Mouse (Mus musculus) neural tube, embryonic 14.5 days (tissue): Measurements from ENCODE around the gene Dcp1a. TPM values are rescaled to one million over a fixed set of nuclear protein-coding genes. Genes with fewer than 3 reads are reported as not detected.

Experiments
- ATAC-seq: fragments of 200-750 bp; cut with Nextera tagmentation; 2 replicates; pipeline ENCODE4 v1.8.0; 2017; ENCODE audit warnings: low read depth, mild to moderate bottlenecking, moderate TSS enrichment, moderate library complexity
- H3K27ac ChIP-seq: fragments of 300-500 bp; sonication (generic); 2 replicates; pipeline ENCODE4 v1.5.1; 2014; ENCODE audit warnings: low read depth, mild to moderate bottlenecking, control low read depth, low read length, moderate library complexity, mixed read lengths
- H3K27me3 ChIP-seq: fragments of 300-500 bp; sonication (generic); 2 replicates; pipeline ENCODE4 v1.6.1; 2014; ENCODE audit warnings: low read length; ENCODE audit not compliant: control insufficient read depth, insufficient read depth
- H3K36me3 ChIP-seq: fragments of 300-500 bp; sonication (generic); 2 replicates; pipeline ENCODE4 v1.6.1; 2014; ENCODE audit warnings: low read length, mixed read lengths; ENCODE audit not compliant: control insufficient read depth, insufficient read depth
- H3K4me1 ChIP-seq: fragments of 300-500 bp; sonication (generic); 2 replicates; pipeline ENCODE4 v1.6.1; 2014; ENCODE audit warnings: low read length; ENCODE audit not compliant: control insufficient read depth, insufficient read depth
- H3K4me2 ChIP-seq: fragments of 300-500 bp; sonication (generic); 2 replicates; pipeline ENCODE4 v1.6.1; 2014; ENCODE audit warnings: mild to moderate bottlenecking, low read depth, low read length, control low read depth
- H3K4me3 ChIP-seq: fragments of 300-500 bp; sonication (generic); 2 replicates; pipeline ENCODE4 v1.5.1; 2014; ENCODE audit warnings: low read depth, low read length, control low read depth, mixed read lengths
- H3K9ac ChIP-seq: fragments of 300-500 bp; sonication (generic); replicated peaks from 2 replicates; pipeline ENCODE4 v1.6.1; 2014; ENCODE audit warnings: low read depth, mild to moderate bottlenecking, control low read depth, low read length, mixed read lengths
- H3K9me3 ChIP-seq: fragments of 300-500 bp; sonication (generic); 2 replicates; pipeline ENCODE4 v1.6.1; 2016; ENCODE audit warnings: low read length; ENCODE audit not compliant: control insufficient read depth
- whole genome bisulfite sequencing: fragments of 180-500 bp; shearing (Covaris S2); extraction: QIAGEN DNeasy Blood & Tissue Kit; methylation state at CpG from one replicate; pipeline ENCODE4 v1.1.7; 2014; 5-methylcytosine and 5-hydroxymethylcytosine counted together
- polyA plus RNA-seq: library from polyadenylated mRNA; unstranded; fragments of >200 nt; fragmentation: Nextera tagmentation; extraction: Ambion mirVana; gene quantifications from 2 replicates; pipeline ENCODE4 v1.2.1, GENCODE M21; 2014

Gene Dcp1a
- polyA plus RNA-seq, 1 experiment from 2014 or later = 22.1 TPM

DNA sequence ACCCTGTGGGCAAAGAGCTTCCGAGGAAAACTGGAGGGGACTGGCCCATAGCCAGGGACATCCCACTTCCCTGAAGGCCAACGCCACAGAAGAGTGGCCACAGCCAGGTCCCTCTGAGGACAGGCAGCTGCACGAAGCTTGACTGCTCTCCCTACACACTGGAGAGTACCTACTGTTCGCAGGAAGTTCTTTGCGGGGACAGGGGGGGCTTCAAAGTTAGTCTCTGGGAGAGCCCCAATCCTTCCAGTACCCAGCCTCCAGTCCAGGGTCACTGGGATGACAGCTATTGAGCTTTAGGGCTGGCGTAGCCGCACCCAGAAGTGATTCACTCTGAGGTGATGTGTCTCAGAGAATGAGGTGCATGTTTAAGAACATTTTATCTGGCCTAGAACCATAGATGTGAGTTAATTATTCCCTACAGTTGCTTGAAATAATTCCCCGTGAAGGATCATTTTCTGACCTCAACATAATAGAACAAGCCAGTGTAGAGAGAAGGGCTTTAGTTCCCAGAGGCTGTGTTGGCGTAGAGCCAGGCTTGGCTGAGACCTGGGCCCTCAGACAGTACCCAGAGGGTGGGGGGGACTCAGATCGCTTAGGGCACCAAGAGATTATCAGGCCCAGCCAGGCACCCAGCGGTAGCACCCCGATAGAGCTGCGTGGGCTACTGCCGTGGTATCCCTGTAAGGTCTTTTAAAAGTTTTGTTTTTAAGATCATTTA, 82.3 kb downstream of the Dcp1a start:
- 0 out of 2 replicates have a peak, but pooled peaks cover 5% of the 10 kb centered on the region for H3K4me1 ChIP-seq
- no peak overlapping the region for H3K4me2 ChIP-seq
- H3K27me3 ChIP-seq = no peaks in the 10 kb centered on the region
- H3K9ac ChIP-seq = no peak overlapping the region
- no peak overlapping the region for H3K27ac ChIP-seq
- WGBS = 66% methylated on average over 14 of the region's 14 CpGs
- peaks cover 30% of the 10 kb centered on the region for H3K36me3 ChIP-seq
- no peak overlapping the region for H3K4me3 ChIP-seq
- H3K9me3 ChIP-seq = no peaks in the 10 kb centered on the region
- peak; percentile 76; the same call in 1 of the 2 replicates for ATAC-seq

- peaks cover 38% of the 10 kb centered on the region for H3K36me3 ChIP-seq
- H3K27ac ChIP-seq = no peak overlapping the region
- 0 out of 2 replicates have a peak, but pooled peaks cover 5% of the 10 kb centered on the region for H3K4me1 ChIP-seq
- no peak overlapping the region for H3K4me2 ChIP-seq
- H3K9me3 ChIP-seq = no peaks in the 10 kb centered on the region
- no peak overlapping the region for H3K9ac ChIP-seq
- H3K27me3 ChIP-seq = no peaks in the 10 kb centered on the region
- no peak for ATAC-seq
- H3K4me3 ChIP-seq = no peak overlapping the region
These were observed 83.0 kb downstream of the Dcp1a start for GRCm38 (mm10) chr14:30562343-30562742.

- Histone ChIP-seq H3K4me2 (no peak overlapping the region), H3K27ac (no peak overlapping the region), H3K9me3 (no peaks in the 10 kb centered on the region), H3K36me3 (peaks cover 42% of the 10 kb centered on the region), H3K9ac (no peak overlapping the region), H3K4me1 (0 out of 2 replicates have a peak, but pooled peaks cover 5% of the 10 kb centered on the region), H3K27me3 (no peaks in the 10 kb centered on the region), H3K4me3 (no peak overlapping the region)
- WGBS = 92% methylated on average over 2 of the region's 2 CpGs
- no peak for ATAC-seq
These were observed 85.1 kb downstream of the Dcp1a start for GRCm38 (mm10) chr14:30564451-30564850.

DNA sequence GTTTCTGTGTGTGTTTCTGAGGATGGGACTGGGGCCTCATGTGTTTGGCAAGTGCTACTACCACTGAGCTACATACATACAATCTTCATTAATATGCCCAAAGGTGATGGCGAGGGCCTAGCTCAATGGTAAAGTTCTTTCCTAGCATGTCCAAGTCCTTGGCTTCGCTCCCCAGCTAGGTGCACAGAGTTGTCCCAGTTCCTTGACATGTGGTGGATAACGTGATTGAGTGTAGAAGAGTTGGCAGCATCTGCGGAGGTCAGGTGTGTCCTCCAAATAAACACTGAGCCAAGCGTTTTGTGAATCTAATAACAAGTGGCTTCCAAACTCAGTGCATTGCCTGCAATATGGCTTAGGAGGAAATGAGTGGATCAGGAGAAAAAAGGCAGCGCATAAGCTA, 87.0 kb downstream of the Dcp1a start:
- Histone ChIP-seq H3K4me2 (no peak overlapping the region), H3K36me3 (peaks cover 34% of the 10 kb centered on the region), H3K4me1 (0 out of 2 replicates have a peak, but pooled peaks cover 2% of the 10 kb centered on the region), H3K4me3 (no peak overlapping the region), H3K27me3 (no peaks in the 10 kb centered on the region), H3K9ac (no peak overlapping the region), H3K27ac (no peak overlapping the region), H3K9me3 (no peaks in the 10 kb centered on the region)
- 95% methylated on average over 6 of the region's 6 CpGs for WGBS
- ATAC-seq = no peak

- H3K4me1 ChIP-seq = no peaks in the 10 kb centered on the region
- no peaks in the 10 kb centered on the region for H3K9me3 ChIP-seq
- no peaks in the 10 kb centered on the region for H3K27me3 ChIP-seq
- H3K9ac ChIP-seq = no peak overlapping the region
- WGBS = 91% methylated on average over 9 of the region's 9 CpGs
- H3K4me3 ChIP-seq = no peak overlapping the region
- H3K4me2 ChIP-seq = no peak overlapping the region
- H3K27ac ChIP-seq = no peak overlapping the region
- no peak for ATAC-seq
- H3K36me3 ChIP-seq = peaks cover 49% of the 10 kb centered on the region
These were observed 88.7 kb downstream of the Dcp1a start for GRCm38 (mm10) chr14:30568016-30568415.

DNA sequence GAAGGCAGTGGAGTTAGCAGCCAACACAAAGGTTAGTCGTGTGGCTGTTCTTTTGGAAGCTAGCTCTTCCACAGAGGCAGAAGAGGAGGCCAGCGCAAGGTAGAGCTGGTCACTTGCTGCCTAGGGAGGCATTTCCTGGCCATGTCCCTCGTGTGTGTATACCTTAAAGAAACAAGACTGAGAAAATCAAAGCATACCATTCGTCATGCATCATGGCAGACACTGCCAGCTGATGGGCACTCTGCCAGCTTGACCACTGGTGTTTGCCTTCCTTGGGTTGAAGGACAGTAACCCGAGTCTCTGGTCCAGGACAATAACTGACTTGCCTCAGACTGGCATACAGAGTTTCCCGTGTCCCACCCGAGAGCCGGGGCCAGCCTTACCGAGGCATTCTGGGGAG, 91.0 kb downstream of the Dcp1a start:
- Histone ChIP-seq H3K9ac (no peak overlapping the region), H3K4me1 (no peaks in the 10 kb centered on the region), H3K9me3 (no peaks in the 10 kb centered on the region), H3K4me2 (no peak overlapping the region), H3K27ac (no peak overlapping the region), H3K27me3 (no peaks in the 10 kb centered on the region), H3K4me3 (no peak overlapping the region), H3K36me3 (peaks cover 52% of the 10 kb centered on the region)
- WGBS = 89% methylated on average over 9 of the region's 9 CpGs
- ATAC-seq = no peak

GRCm38 (mm10) chr14:30572253-30572652, 92.9 kb downstream of the Dcp1a start:
- no peak for ATAC-seq
- Histone ChIP-seq H3K27ac (no peak overlapping the region), H3K4me1 (no peaks in the 10 kb centered on the region), H3K4me2 (no peak overlapping the region), H3K36me3 (peaks cover 43% of the 10 kb centered on the region), H3K4me3 (no peak overlapping the region), H3K9ac (no peak overlapping the region), H3K9me3 (no peaks in the 10 kb centered on the region), H3K27me3 (no peaks in the 10 kb centered on the region)
- 94% methylated on average over 10 of the region's 10 CpGs for WGBS

GRCm38 (mm10) chr14:30573235-30573634, 93.9 kb downstream of the Dcp1a start:
- Histone ChIP-seq H3K27ac (no peak overlapping the region), H3K36me3 (peaks cover 37% of the 10 kb centered on the region), H3K9ac (no peak overlapping the region), H3K4me3 (no peak overlapping the region), H3K27me3 (no peaks in the 10 kb centered on the region), H3K9me3 (no peaks in the 10 kb centered on the region), H3K4me2 (no peak overlapping the region), H3K4me1 (no peaks in the 10 kb centered on the region)
- 65% methylated on average over 8 of the region's 8 CpGs for WGBS
- no peak for ATAC-seq

- Histone ChIP-seq H3K4me3 (no peak overlapping the region), H3K27me3 (no peaks in the 10 kb centered on the region), H3K4me1 (no peaks in the 10 kb centered on the region), H3K27ac (no peak overlapping the region), H3K9me3 (no peaks in the 10 kb centered on the region), H3K36me3 (peaks cover 28% of the 10 kb centered on the region), H3K4me2 (no peak overlapping the region), H3K9ac (no peak overlapping the region)
- peak; percentile 63; the same call in 1 of the 2 replicates for ATAC-seq
- WGBS = 72% methylated on average over 6 of the region's 6 CpGs
These were observed 94.7 kb downstream of the Dcp1a start for GRCm38 (mm10) chr14:30573983-30574584.
